ENCODE assay signal across 20 mouse cellular contexts in genomic region chr11:16742251-16742650, GRCm38 (mm10).
"Had no signal": no experiment of that assay in that cellular context is flagged by ENCODE, and none has a peak within 500 bp of the region (broad histone marks: within the 10 kb centered on the region; RNA-seq: fewer than 3 reads in every experiment).

No protein-coding gene starts in this region.

- ATAC-seq: intestine, postnatal 0 days; lung, postnatal 0 days; midbrain, embryonic 15.5 days had no signal

- H3K4me1 ChIP-seq: limb, embryonic 12.5 days; limb, embryonic 15.5 days; midbrain, embryonic 12.5 days; midbrain, embryonic 15.5 days; neural tube, embryonic 12.5 days; neural tube, embryonic 15.5 days had no signal

- H3K9me3 ChIP-seq: limb, embryonic 12.5 days; limb, embryonic 15.5 days; midbrain, embryonic 12.5 days; midbrain, embryonic 15.5 days; neural tube, embryonic 12.5 days; neural tube, embryonic 15.5 days had no signal

- H3K27me3 ChIP-seq: limb, embryonic 12.5 days; limb, embryonic 15.5 days; midbrain, embryonic 12.5 days; midbrain, embryonic 15.5 days; neural tube, embryonic 12.5 days; neural tube, embryonic 15.5 days had no signal

- DNase-seq: kidney, adult 2 months; layer of hippocampus, adult 9-11 months; lung, embryonic 14.5 days; right cerebral cortex, adult 18-20 months; right cerebral cortex, postnatal 14 days; right cerebral cortex, postnatal 4 days; thymus, adult 2 months; thymus, postnatal 14 days had no signal

- H3K36me3 ChIP-seq: limb, embryonic 12.5 days; limb, embryonic 15.5 days; midbrain, embryonic 12.5 days; midbrain, embryonic 15.5 days; neural tube, embryonic 12.5 days; neural tube, embryonic 15.5 days had no signal

- H3K4me2 ChIP-seq: limb, embryonic 12.5 days; limb, embryonic 15.5 days; lung, embryonic 14.5 days; midbrain, embryonic 12.5 days; midbrain, embryonic 15.5 days; neural tube, embryonic 12.5 days; neural tube, embryonic 15.5 days had no signal

- H3K4me3 ChIP-seq: layer of hippocampus, adult 2 months; limb, embryonic 12.5 days; limb, embryonic 15.5 days; midbrain, embryonic 12.5 days; midbrain, embryonic 15.5 days; neural tube, embryonic 12.5 days; neural tube, embryonic 15.5 days had no signal

- H3K9ac ChIP-seq: limb, embryonic 12.5 days; limb, embryonic 15.5 days; lung, embryonic 14.5 days; midbrain, embryonic 12.5 days; midbrain, embryonic 15.5 days; neural tube, embryonic 12.5 days; neural tube, embryonic 15.5 days had no signal

- H3K27ac ChIP-seq: kidney, postnatal 0 days; layer of hippocampus, adult 2 months; limb, embryonic 12.5 days; limb, embryonic 15.5 days; macrophage; midbrain, embryonic 12.5 days; midbrain, embryonic 15.5 days; neural tube, embryonic 12.5 days; neural tube, embryonic 15.5 days; stomach, postnatal 0 days had no signal
